Mouse (Mus musculus) embryonic facial prominence, embryonic 11.5 days (tissue): ENCODE measurements around the gene Tm9sf2. TPM values are rescaled to one million over a fixed set of nuclear protein-coding genes. Genes with fewer than 3 reads are reported as not detected.
A peak's percentile ranks its signal among the peaks of the same experiment; 100 is the strongest.

Source experiments
- ATAC-seq: fragments of 200-750 bp; cut with Nextera tagmentation; replicated peaks from 2 replicates; pipeline ENCODE4 v1.8.0; 2017; ENCODE audit warnings: low read depth; ENCODE audit not compliant: insufficient number of reproducible peaks, low FRiP score, low TSS enrichment
- DNase-seq: peaks from one replicate; pipeline ENCODE4 v3.0.0-alpha.2; 2015; ENCODE audit warnings: low spot score
- H3K27ac ChIP-seq: fragments of 300-500 bp; sonication (generic); replicated peaks from 2 replicates; pipeline ENCODE4 v1.5.1; 2014; ENCODE audit warnings: mild to moderate bottlenecking, low read depth, low read length, control low read depth
- H3K27me3 ChIP-seq: fragments of 300-500 bp; sonication (generic); 2 replicates; pipeline ENCODE4 v1.6.1; 2014; ENCODE audit warnings: mild to moderate bottlenecking, low read length, moderate library complexity, mixed read lengths; ENCODE audit not compliant: control insufficient read depth, insufficient read depth
- H3K36me3 ChIP-seq: fragments of 300-500 bp; sonication (generic); replicated peaks from 2 replicates; pipeline ENCODE4 v1.6.1; 2014; ENCODE audit warnings: low read depth, mild to moderate bottlenecking, low read length, moderate library complexity, mixed read lengths; ENCODE audit not compliant: control insufficient read depth, insufficient read depth
- H3K4me1 ChIP-seq: fragments of 300-500 bp; sonication (generic); 2 replicates; pipeline ENCODE4 v1.6.1; 2014; ENCODE audit warnings: low read length, mixed read lengths; ENCODE audit not compliant: control insufficient read depth, insufficient read depth
- H3K4me2 ChIP-seq: fragments of 300-500 bp; sonication (generic); 2 replicates; pipeline ENCODE4 v1.6.1; 2014; ENCODE audit warnings: low read depth, mild to moderate bottlenecking, control low read depth, low read length, moderate library complexity
- H3K4me3 ChIP-seq: fragments of 300-500 bp; sonication (generic); 2 replicates; pipeline ENCODE4 v1.5.1; 2014; ENCODE audit warnings: low read depth, low read length, control low read depth
- H3K9ac ChIP-seq: fragments of 300-500 bp; sonication (generic); replicated peaks from 2 replicates; pipeline ENCODE4 v1.6.1; 2014; ENCODE audit warnings: mild to moderate bottlenecking, control low read depth, low read length
- H3K9me3 ChIP-seq: fragments of 300-500 bp; sonication (generic); replicated peaks from 2 replicates; pipeline ENCODE4 v1.6.1; 2016; ENCODE audit warnings: mild to moderate bottlenecking, low read length, inconsistent platforms, mixed read lengths; ENCODE audit not compliant: control insufficient read depth
- WGBS: fragments of 180-500 bp; shearing (Covaris S2); extraction: QIAGEN DNeasy Blood & Tissue Kit; methylation state at CpG from one replicate; pipeline ENCODE4 v1.1.7; 2014; 5-methylcytosine and 5-hydroxymethylcytosine counted together
- polyA plus RNA-seq: library from polyadenylated mRNA; unstranded; fragments of >200 nt; fragmentation: Nextera tagmentation; extraction: Ambion mirVana; gene quantifications from 2 replicates; pipeline ENCODE4 v1.2.1, GENCODE M21; 2014

Gene Tm9sf2
- 146 and 159 TPM in 2 replicates for polyA plus RNA-seq

DNA sequence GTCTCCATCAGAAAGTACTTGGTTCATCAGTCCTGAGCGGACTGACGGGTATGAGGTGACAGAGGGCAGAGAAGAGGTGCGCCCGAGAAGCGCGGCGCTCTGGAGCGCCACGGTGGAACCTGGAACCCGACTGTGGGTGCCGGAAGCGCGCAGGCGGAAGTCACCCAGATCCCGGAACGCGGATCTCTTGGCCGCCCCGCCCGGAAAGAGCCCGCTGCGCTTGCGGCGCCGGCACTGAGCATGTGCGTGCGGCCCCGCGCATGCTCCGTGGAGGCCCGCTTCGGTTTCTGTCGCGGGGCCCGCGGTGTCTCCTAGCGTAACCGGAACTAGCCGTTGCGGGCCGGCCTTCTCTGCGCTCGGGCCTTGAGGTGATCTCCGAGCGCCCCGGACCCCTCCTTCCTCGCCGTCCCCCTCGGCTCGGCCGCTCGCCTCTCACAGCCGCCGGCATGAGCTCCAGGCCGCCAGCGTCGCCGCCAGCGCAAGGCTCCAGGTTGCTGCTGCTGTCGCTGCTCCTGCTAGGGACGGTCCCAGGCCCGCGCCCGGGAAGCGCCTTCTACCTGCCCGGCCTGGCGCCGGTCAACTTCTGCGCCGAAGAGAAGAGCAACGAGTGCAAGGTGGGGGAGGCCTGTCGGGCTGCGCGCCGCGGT lies at the start of gene Tm9sf2:
Gene Tm9sf2, plus strand, starts transcription at position 217 of the 647 bp plus-strand sequence.
- Histone ChIP-seq H3K4me3 (peak within 1 kb of the TSS; percentile 99), H3K4me2 (peak within 1 kb of the TSS; percentile 60), H3K27ac (peak within 1 kb of the TSS; percentile 90), H3K36me3 (no peaks in the 10 kb centered on the region; the same call in 1 of the 2 replicates), H3K4me1 (peaks cover 4% of the 10 kb centered on the region), H3K9me3 (no peaks in the 10 kb centered on the region), H3K9ac (peak within 1 kb of the TSS; percentile 96), H3K27me3 (no peaks in the 10 kb centered on the region)
- ATAC-seq (peak; percentile 89), DNase-seq (peak; percentile 94)
- under 1% methylated on average over 69 of the region's 76 CpGs for WGBS

DNA sequence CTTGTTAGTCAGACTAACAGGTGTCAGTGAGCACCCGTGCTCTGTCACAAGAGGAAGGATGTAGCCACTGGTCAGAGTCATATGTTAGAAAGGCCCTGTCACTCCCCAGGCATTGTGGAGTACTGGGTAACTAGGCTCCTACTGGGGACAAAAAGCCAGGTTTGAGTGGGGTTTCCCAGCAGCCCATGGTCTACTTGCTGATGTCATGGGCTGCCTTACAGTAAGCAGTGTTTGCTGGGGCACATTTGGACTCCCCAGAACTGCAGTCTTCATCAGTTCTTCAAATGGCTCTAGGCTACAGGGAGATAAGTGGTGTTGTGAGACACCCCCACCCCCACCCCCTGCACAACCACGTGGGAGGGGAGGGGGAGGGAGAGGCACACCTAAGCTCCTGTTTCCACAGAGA lies 48.9 kb upstream of the Tm9sf2 start:
- Histone ChIP-seq H3K27ac (no peak overlapping the region), H3K27me3 (no peaks in the 10 kb centered on the region), H3K4me3 (no peak overlapping the region), H3K4me2 (no peak overlapping the region), H3K9ac (no peak overlapping the region), H3K4me1 (no peaks in the 10 kb centered on the region), H3K9me3 (no peaks in the 10 kb centered on the region), H3K36me3 (no peaks in the 10 kb centered on the region)
- peak; percentile 41; the same call in 1 of the 2 replicates for ATAC-seq
- WGBS = 35% methylated on average over 2 of the region's 2 CpGs
- DNase-seq = no peak

DNA sequence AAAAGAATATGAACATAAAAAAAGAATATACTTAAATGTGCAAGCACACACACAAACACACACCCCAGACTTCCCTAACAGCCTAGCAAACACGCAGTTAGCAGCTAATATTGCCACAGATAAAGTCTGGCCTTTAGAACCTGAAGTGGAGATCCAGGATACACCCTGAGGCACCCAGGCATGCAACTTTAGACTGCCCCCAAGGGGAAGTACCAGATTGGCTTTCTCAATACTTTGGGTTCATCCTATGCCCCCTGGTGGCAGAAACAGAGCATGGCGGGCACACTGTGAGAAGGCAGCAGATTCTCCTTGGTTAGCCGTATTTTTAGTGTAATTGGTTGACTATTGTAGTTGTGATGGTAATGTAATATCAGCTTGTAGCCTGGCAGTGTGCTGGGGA lies 46.2 kb upstream of the Tm9sf2 start:
- Histone ChIP-seq H3K4me3 (no peak overlapping the region), H3K9me3 (no peaks in the 10 kb centered on the region), H3K27ac (no peak overlapping the region), H3K36me3 (no peaks in the 10 kb centered on the region), H3K4me1 (no peaks in the 10 kb centered on the region), H3K9ac (no peak overlapping the region), H3K27me3 (no peaks in the 10 kb centered on the region), H3K4me2 (no peak overlapping the region)
- 12% methylated on average over 3 of the region's 3 CpGs for WGBS
- DNase-seq = peak; percentile 83
- ATAC-seq = no peak

DNA sequence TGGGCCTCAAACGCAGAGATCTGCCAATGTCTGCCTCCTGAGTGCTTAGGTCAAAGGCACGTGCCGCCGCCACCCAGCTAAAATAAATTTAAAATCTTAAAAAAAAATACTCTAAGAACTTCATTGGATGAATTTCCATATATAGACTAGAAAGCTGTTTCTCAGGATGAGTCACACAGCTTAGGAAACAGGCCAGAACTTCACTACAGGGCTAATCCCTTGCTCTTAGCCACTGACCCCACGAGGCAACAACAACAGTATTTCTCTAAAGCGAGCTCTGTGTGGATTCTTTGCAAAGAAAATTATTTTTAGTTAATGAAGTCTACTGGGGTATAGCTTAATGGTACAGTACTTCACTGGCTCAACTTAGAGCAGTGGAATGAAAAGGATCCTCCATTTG lies 45.5 kb upstream of the Tm9sf2 start:
- ATAC-seq = no peak
- no peak overlapping the region for H3K4me3 ChIP-seq
- no peak overlapping the region for H3K27ac ChIP-seq
- no peak for DNase-seq
- no peaks in the 10 kb centered on the region for H3K9me3 ChIP-seq
- no peaks in the 10 kb centered on the region for H3K4me1 ChIP-seq
- H3K36me3 ChIP-seq = no peaks in the 10 kb centered on the region
- H3K4me2 ChIP-seq = no peak overlapping the region
- no peak overlapping the region for H3K9ac ChIP-seq
- WGBS = 86% methylated on average over 6 of the region's 6 CpGs
- no peaks in the 10 kb centered on the region for H3K27me3 ChIP-seq

DNA sequence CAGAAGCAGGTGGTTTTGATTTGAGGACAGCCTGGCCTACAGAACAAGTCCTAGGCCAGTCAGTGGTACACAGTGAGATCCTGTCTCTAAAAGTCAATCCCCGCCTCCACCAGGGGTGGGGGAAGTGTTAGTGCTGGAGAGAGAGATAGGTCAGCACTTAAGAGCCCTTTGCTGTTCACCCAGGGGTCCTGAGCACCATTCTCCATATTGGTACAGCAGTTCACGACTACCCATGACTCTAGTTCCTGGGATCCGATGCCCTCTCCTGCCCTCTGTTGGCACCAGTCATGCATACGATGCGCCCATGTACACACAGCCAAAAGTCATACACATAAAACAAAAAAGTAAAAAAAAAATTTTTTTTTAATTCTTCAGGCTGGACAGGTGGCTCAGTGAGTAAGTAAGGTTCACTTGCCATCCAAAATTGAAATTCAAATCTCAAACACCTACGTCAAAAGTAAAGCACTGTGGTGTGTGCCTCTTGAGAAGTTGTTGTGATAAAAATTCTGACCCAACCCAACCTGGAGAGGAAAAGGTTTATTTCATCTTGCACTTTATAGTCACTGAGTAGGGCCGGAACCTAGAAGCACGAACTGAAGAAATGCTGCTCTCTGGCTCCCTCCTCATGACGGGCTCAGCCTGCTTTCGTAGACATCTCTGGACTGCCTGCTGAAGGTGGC lies 44.3 kb upstream of the Tm9sf2 start:
- Histone ChIP-seq H3K4me2 (no peak overlapping the region), H3K4me3 (no peak overlapping the region), H3K4me1 (no peaks in the 10 kb centered on the region), H3K9ac (no peak overlapping the region), H3K27ac (no peak overlapping the region), H3K9me3 (no peaks in the 10 kb centered on the region), H3K27me3 (no peaks in the 10 kb centered on the region), H3K36me3 (no peaks in the 10 kb centered on the region)
- WGBS = 80% methylated on average over 10 of the region's 10 CpGs
- ATAC-seq = no peak
- peak; percentile 17 for DNase-seq

DNA sequence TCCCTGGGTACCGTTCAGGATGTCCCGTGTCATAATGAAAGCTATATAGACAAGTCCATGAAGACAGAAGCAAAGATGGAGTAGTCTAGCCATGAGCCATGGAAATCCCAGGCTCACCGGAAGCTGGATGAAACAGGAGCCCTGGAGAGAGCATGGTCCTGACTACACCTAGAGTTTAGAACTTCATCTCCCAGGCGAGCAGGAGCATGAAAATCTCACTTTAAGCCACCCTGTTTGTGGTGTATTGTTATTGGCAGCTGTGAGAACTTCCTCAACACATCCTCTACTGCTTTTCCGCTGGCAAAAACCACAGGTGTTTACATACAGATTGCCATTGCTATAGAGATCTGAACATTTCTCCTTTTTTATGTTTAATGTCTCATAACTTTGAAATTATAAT lies 43.2 kb upstream of the Tm9sf2 start:
- no peak for DNase-seq
- no peak overlapping the region for H3K9ac ChIP-seq
- no peak overlapping the region for H3K4me2 ChIP-seq
- no peak overlapping the region for H3K4me3 ChIP-seq
- no peaks in the 10 kb centered on the region for H3K27me3 ChIP-seq
- WGBS = 80% methylated on average over 5 of the region's 5 CpGs
- no peaks in the 10 kb centered on the region for H3K4me1 ChIP-seq
- no peaks in the 10 kb centered on the region for H3K36me3 ChIP-seq
- H3K27ac ChIP-seq = no peak overlapping the region
- ATAC-seq = no peak
- no peaks in the 10 kb centered on the region for H3K9me3 ChIP-seq

DNA sequence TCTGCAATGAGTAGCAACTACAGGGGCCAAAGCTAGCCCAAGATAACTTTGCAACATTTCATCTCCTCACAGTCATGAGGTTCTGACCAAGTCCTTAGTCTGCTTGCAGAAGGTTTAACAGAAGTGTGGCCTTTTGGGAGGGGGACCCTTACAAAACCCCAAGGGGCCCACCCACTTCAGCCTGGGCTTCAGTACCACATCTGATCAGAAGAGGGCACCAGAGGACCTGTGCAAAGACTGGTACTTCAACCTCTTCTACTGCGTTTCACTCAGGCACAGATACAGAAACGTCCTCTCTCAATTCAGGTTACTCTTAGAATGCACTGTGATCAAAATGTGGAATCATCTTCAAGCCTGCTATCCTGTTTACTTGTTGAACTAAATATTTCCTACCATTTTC lies 42.3 kb upstream of the Tm9sf2 start:
- Histone ChIP-seq H3K27ac (no peak overlapping the region), H3K9ac (no peak overlapping the region), H3K9me3 (no peaks in the 10 kb centered on the region), H3K4me3 (no peak overlapping the region), H3K36me3 (no peaks in the 10 kb centered on the region), H3K4me1 (no peaks in the 10 kb centered on the region), H3K27me3 (no peaks in the 10 kb centered on the region), H3K4me2 (no peak overlapping the region)
- no peak for ATAC-seq
- peak; percentile 70 for DNase-seq
- 2% methylated on average over 2 of the region's 2 CpGs for WGBS

DNA sequence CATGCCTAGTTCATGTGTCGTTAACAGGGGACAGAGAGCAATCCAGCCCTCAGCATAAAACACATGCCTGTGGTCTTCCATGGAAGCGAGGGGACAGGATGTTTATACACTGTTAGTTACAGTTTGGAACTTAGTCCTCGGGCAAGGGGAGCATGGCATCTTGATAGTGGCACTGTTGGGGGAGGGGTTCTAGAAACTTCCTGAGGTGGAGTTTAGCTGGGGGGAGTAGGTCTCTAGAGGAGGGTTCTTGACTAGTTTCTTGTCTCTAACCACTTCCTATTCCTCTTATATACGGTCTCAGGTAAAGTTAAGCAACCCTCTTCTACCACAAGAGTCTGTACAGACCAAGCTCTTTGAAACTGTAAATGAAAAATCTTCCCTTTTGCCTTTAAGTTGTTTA lies 40.6 kb upstream of the Tm9sf2 start:
- Histone ChIP-seq H3K4me3 (no peak overlapping the region), H3K9ac (no peak overlapping the region), H3K36me3 (no peaks in the 10 kb centered on the region), H3K27ac (no peak overlapping the region), H3K9me3 (no peaks in the 10 kb centered on the region), H3K4me2 (no peak overlapping the region), H3K4me1 (no peaks in the 10 kb centered on the region), H3K27me3 (no peaks in the 10 kb centered on the region)
- ATAC-seq = no peak
- DNase-seq = no peak
- WGBS = 66% methylated on average over 4 of the region's 4 CpGs
